In genomic region chr2:172440640-172441005, GRCm38 (mm10) we compare ENCODE assay signal across 8 mouse cellular contexts. TPM values are rescaled to one million over a fixed set of nuclear protein-coding genes. Genes with fewer than 3 reads are reported as not detected.
DNase-seq lines count a peak whose midpoint lies in the region; ATAC-seq and TF ChIP-seq lines count a peak whose summit lies in the region.

No protein-coding gene starts in this region.

- DNase-seq in heart, postnatal 4 days: no peak
- DNase-seq in ES-E14 (ENCODE audit: low read depth, low spot score): no peak
- DNase-seq in thymus, postnatal 36 days: no peak
- DNase-seq in layer of hippocampus, postnatal 25 days (ENCODE audit: extremely low spot score in 1 of 2, low spot score in 1 of 2): no peak
- no peak for DNase-seq in retina, postnatal 1 day

- H3K36me3 ChIP-seq in heart, embryonic 12.5 days: peaks cover 10% of the 10 kb centered on the region
- H3K36me3 ChIP-seq in ES-E14 (ENCODE audit: control insufficient read depth, insufficient read depth, low read length, poor library complexity, severe bottlenecking) (no peaks in the 10 kb centered on the region; the same call in 1 of the 2 replicates), macrophage (ENCODE audit: inconsistent target) (peaks cover 21% of the 10 kb centered on the region)
- H3K36me3 ChIP-seq in forebrain, embryonic 15.5 days: peaks cover 1% of the 10 kb centered on the region

- H3K27ac ChIP-seq in heart, embryonic 12.5 days (ENCODE audit: poor library complexity, severe bottlenecking): 0 out of 2 replicates have a peak overlapping the region, but pooled peaks have one; percentile 11
- H3K27ac ChIP-seq in ES-E14 (ENCODE audit: insufficient read depth, low read depth, low read length, poor library complexity, severe bottlenecking) (no peak overlapping the region), macrophage (peak overlapping the region; percentile 81)
- peak overlapping the region; percentile 47 for H3K27ac ChIP-seq in forebrain, embryonic 15.5 days (replicated peaks)

- WGBS in heart, embryonic 12.5 days: under 1% methylated on average over 21 of the region's 21 CpGs
- under 1% methylated on average over 21 of the region's 21 CpGs for WGBS in forebrain, embryonic 15.5 days
- under 1% methylated on average over 21 of the region's 21 CpGs for WGBS in macrophage (ENCODE audit: missing documents)

- peak overlapping the region; percentile 91 for H3K4me3 ChIP-seq in heart, embryonic 12.5 days
- H3K4me3 ChIP-seq in ES-E14 (ENCODE audit: insufficient read depth in 1 of 2, low read depth in 1 of 2, low read length in 2 of 2, poor library complexity in 1 of 2, severe bottlenecking in 1 of 2) (peak overlapping the region; percentile 97 to 99), macrophage (ENCODE audit: inconsistent target) (peak overlapping the region; percentile 99)
- H3K4me3 ChIP-seq in forebrain, embryonic 15.5 days: peak overlapping the region; percentile 60

- peak overlapping the region; percentile 78 for H3K9ac ChIP-seq in heart, embryonic 12.5 days
- peak overlapping the region; percentile 95 for H3K9ac ChIP-seq in ES-E14 (ENCODE audit: insufficient read depth, low read depth, low read length, poor library complexity, severe bottlenecking)
- peak overlapping the region; percentile 57 for H3K9ac ChIP-seq in forebrain, embryonic 15.5 days (replicated peaks)

- peaks cover 57% of the 10 kb centered on the region for H3K79me2 ChIP-seq in macrophage (ENCODE audit: inconsistent target)

- peak; percentile 48 for ATAC-seq in heart, embryonic 12.5 days (ENCODE audit: insufficient number of reproducible peaks, low FRiP score)
- ATAC-seq in forebrain, embryonic 15.5 days (replicated peaks): peak; percentile 62

- no peaks in the 10 kb centered on the region for H3K27me3 ChIP-seq in heart, embryonic 12.5 days (replicated peaks)
- H3K27me3 ChIP-seq in forebrain, embryonic 15.5 days: no peaks in the 10 kb centered on the region

- peaks cover 15% of the 10 kb centered on the region for H3K4me1 ChIP-seq in heart, embryonic 12.5 days (replicated peaks)
- peaks cover 0 to 8% of the 10 kb centered on the region in 2 experiments; a peak in 1 of 4 replicates for H3K4me1 ChIP-seq in ES-E14 (ENCODE audit: control insufficient read depth in 2 of 2, insufficient read depth in 2 of 2, low read length in 2 of 2, poor library complexity in 1 of 2)
- H3K4me1 ChIP-seq in forebrain, embryonic 15.5 days: peaks cover 20% of the 10 kb centered on the region

- no peaks in the 10 kb centered on the region for H3K9me3 ChIP-seq in heart, embryonic 12.5 days (replicated peaks)
- no peaks in the 10 kb centered on the region for H3K9me3 ChIP-seq in ES-E14 (ENCODE audit: control insufficient read depth, insufficient read depth, low read depth, low read length)
- no peaks in the 10 kb centered on the region for H3K9me3 ChIP-seq in forebrain, embryonic 15.5 days

- in situ Hi-C loops in ES-E14 (cut with MboI; ENCODE audit: low sequenced_read_pairs in 2 of 2, unreplicated experiment in 2 of 2): loop anchor here in 1 of 2 experiments (25.0 kb wide), 1 partner anchor 203 kb away; the partner anchor contains the start of gene Mc3r

- peak overlapping the region; percentile 90 for H3K4me2 ChIP-seq in heart, embryonic 12.5 days
- peak overlapping the region; percentile 61 for H3K4me2 ChIP-seq in forebrain, embryonic 15.5 days (replicated peaks)

TF ChIP-seq in ES-E14, 5 proteins besides CTCF, POLR2A, EP300 and RAD21:
- TF ChIP-seq ZC3H11A (IDR thresholded peaks at IDR 0.05; ENCODE audit: borderline replicate concordance, low read depth, low read length): no peak
- no peak for TF ChIP-seq ZNF384 (IDR thresholded peaks at IDR 0.05; ENCODE audit: low read depth, low read length)
- no peak for TF ChIP-seq CHD2 (IDR thresholded peaks at IDR 0.05; ENCODE audit: low read depth, low read length)
- no peak for TF ChIP-seq MAFK (IDR thresholded peaks at IDR 0.05; ENCODE audit: insufficient read depth, low read depth, low read length)
- no peak for TF ChIP-seq HCFC1 (IDR thresholded peaks at IDR 0.05; ENCODE audit: borderline replicate concordance, insufficient read depth, low read length)

RNA-seq across cellular contexts. Expression of gene Rtf2, which starts 0.3 kb away (rescaled TPM):
- polyA plus RNA-seq in heart, embryonic 12.5 days (2016; fragmentation: Nextera tagmentation; extraction: Ambion mirVana): 46.5 and 49.3 TPM in 2 replicates
- total RNA-seq in heart, postnatal 4 days (2021): 10 to 100 TPM; 39.3 to 41.1 TPM
- 51.0 and 58.7 TPM in 2 replicates for total RNA-seq in ES-E14 (2012; rRNA removed)
- polyA plus RNA-seq in forebrain, embryonic 15.5 days (2015; fragmentation: Nextera tagmentation; extraction: Ambion mirVana): 101 and 103 TPM in 2 replicates
- 100 to 1,000 TPM in 18 of 26 experiments, 10 to 100 TPM in 8; 73.1 to 320 (median 125) TPM for total RNA-seq in macrophage (2018; cell fraction: chromatin; rRNA removed)
- total RNA-seq in macrophage (2018; cell fraction: cytosol; rRNA removed): 100 to 1,000 TPM; 107 to 184 (median 136) TPM
- 100 to 1,000 TPM in 13 of 26 experiments, 10 to 100 TPM in 13; 67.4 to 176 (median 100) TPM for total RNA-seq in macrophage (2018; cell fraction: nucleus; rRNA removed)
- 128 to 215 TPM (median 170 TPM) in 3 replicates for polyA plus RNA-seq in macrophage (2018)
- 10 to 100 TPM; 68.3 to 72.9 TPM for total RNA-seq in layer of hippocampus, postnatal 25 days (2021)

RNA-seq across cellular contexts. Expression of gene Gcnt7, which starts 17.8 kb away (rescaled TPM):
- polyA plus RNA-seq in heart, embryonic 12.5 days (2016; fragmentation: Nextera tagmentation; extraction: Ambion mirVana): 1.1 and 1.4 TPM in 2 replicates
- total RNA-seq in heart, postnatal 4 days (2021): not detected
- total RNA-seq in ES-E14 (2012; rRNA removed): 0.27 and 0.69 TPM in 2 replicates
- 2.1 and 2.3 TPM in 2 replicates for polyA plus RNA-seq in forebrain, embryonic 15.5 days (2015; fragmentation: Nextera tagmentation; extraction: Ambion mirVana)
- total RNA-seq in macrophage (2018; cell fraction: chromatin; rRNA removed): under 1 TPM in 2 of 26 experiments, not detected in 24; 0.46 to 0.50 TPM
- total RNA-seq in macrophage (2018; cell fraction: cytosol; rRNA removed): not detected
- total RNA-seq in macrophage (2018; cell fraction: nucleus; rRNA removed): not detected
- not detected in 3 replicates for polyA plus RNA-seq in macrophage (2018)
- total RNA-seq in layer of hippocampus, postnatal 25 days (2021): not detected

RNA-seq across cellular contexts. Expression of gene Fam209, which starts 31.7 kb away (rescaled TPM):
- 0.26 TPM in 1 of 2 replicates, not detected in the other for polyA plus RNA-seq in heart, embryonic 12.5 days (2016; fragmentation: Nextera tagmentation; extraction: Ambion mirVana)
- under 1 TPM in 1 of 2 experiments, not detected in 1; 0.55 TPM for total RNA-seq in heart, postnatal 4 days (2021)
- total RNA-seq in ES-E14 (2012; rRNA removed): 0.54 and 1.6 TPM in 2 replicates
- polyA plus RNA-seq in forebrain, embryonic 15.5 days (2015; fragmentation: Nextera tagmentation; extraction: Ambion mirVana): 0.25 and 0.65 TPM in 2 replicates
- 10 to 100 TPM in 10 of 26 experiments, 1 to 10 TPM in 16; 2.2 to 47.7 (median 7.2) TPM for total RNA-seq in macrophage (2018; cell fraction: chromatin; rRNA removed)
- under 1 TPM in 14 of 26 experiments, not detected in 12; 0.24 to 0.56 (median 0.36) TPM for total RNA-seq in macrophage (2018; cell fraction: cytosol; rRNA removed)
- total RNA-seq in macrophage (2018; cell fraction: nucleus; rRNA removed): 10 to 100 TPM in 6 of 26 experiments, 1 to 10 TPM in 20; 1.3 to 17.8 (median 3.5) TPM
- 0.55 to 0.76 TPM in 2 of 3 replicates, not detected in the other for polyA plus RNA-seq in macrophage (2018)
- not detected for total RNA-seq in layer of hippocampus, postnatal 25 days (2021)

RNA-seq across cellular contexts. Expression of gene Cass4, which starts 47.0 kb away (rescaled TPM):
- 0.28 and 0.36 TPM in 2 replicates for polyA plus RNA-seq in heart, embryonic 12.5 days (2016; fragmentation: Nextera tagmentation; extraction: Ambion mirVana)
- total RNA-seq in heart, postnatal 4 days (2021): under 1 TPM; 0.27 to 0.29 TPM
- 2.5 and 2.8 TPM in 2 replicates for total RNA-seq in ES-E14 (2012; rRNA removed)
- 0.05 and 0.09 TPM in 2 replicates for polyA plus RNA-seq in forebrain, embryonic 15.5 days (2015; fragmentation: Nextera tagmentation; extraction: Ambion mirVana)
- 1 to 10 TPM in 14 of 26 experiments, under 1 TPM in 12; 0.19 to 9.7 (median 1.1) TPM for total RNA-seq in macrophage (2018; cell fraction: chromatin; rRNA removed)
- total RNA-seq in macrophage (2018; cell fraction: cytosol; rRNA removed): 1 to 10 TPM in 10 of 26 experiments, under 1 TPM in 16; 0.13 to 4.9 (median 0.87) TPM
- 1 to 10 TPM in 17 of 26 experiments, under 1 TPM in 8, not detected in 1; 0.22 to 5.6 (median 1.4) TPM for total RNA-seq in macrophage (2018; cell fraction: nucleus; rRNA removed)
- 0.40 to 3.1 TPM (median 0.60 TPM) in 3 replicates for polyA plus RNA-seq in macrophage (2018)
- under 1 TPM; 0.26 to 0.49 TPM for total RNA-seq in layer of hippocampus, postnatal 25 days (2021)
